Mouse (Mus musculus): ENCODE measurements around the gene Hrasls5.

- TF ChIP-seq POLR2A (IDR thresholded peaks at IDR 0.05; ENCODE audit: extremely low read depth, insufficient read depth, low read length) (no peak), CTCF (IDR thresholded peaks at IDR 0.05; ENCODE audit: extremely low read depth, insufficient read depth, low read length) (no peak)
Observed at GRCm38 (mm10) chr19:7568364-7568763, 44.0 kb upstream of the Hrasls5 start.

All from cortical plate, adult 2 months (tissue).